Mouse (Mus musculus): ENCODE data around the gene Ints11.

DNA sequence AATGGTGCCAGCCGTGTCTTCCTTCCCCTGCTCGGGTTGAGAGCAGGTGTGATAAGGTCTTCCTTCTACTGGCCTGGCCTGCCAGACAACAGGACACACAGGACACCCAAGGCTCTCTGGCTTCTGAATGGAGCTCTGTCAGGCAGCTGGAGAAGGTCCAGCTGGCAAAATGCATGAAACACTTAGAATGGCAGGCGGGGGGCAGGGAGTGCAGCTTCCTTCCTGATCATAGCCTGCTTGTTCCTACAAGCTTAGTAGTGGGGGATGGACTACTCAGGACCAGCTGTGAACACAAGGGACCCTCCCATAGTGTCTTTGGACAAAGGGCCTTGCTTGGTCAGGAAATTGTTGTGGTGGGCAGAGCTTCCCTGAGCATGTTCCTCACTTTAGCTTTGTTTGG is 31.9 kb downstream of the Ints11 start:
- TF ChIP-seq POLR2A (IDR thresholded peaks at IDR 0.05; ENCODE audit: borderline replicate concordance, control insufficient read depth, low read depth, low read length) (no peak), CTCF (IDR thresholded peaks at IDR 0.05; ENCODE audit: control insufficient read depth, insufficient read depth, low read length) (no peak)
